Mouse (Mus musculus): ENCODE results near the gene Rab32.

GRCm38 (mm10) chr10:10550134-10550533 is 7.9 kb downstream of the Rab32 start:
- TF ChIP-seq GATA1 (IDR thresholded peaks at IDR 0.05; ENCODE audit: borderline replicate concordance, low read length) (no peak), FLI1 (IDR thresholded peaks at IDR 0.05; ENCODE audit: low read length) (no peak)
